Mouse (Mus musculus) cerebral cortex, adult 2 months (tissue): Measurements from ENCODE around the gene Fcgr2b.

ENCODE experiments used
- WGBS: fragments of 180-500 bp; shearing (Covaris S2); methylation state at CpG from one replicate; pipeline ENCODE4 v1.1.7; 2018; 5-methylcytosine and 5-hydroxymethylcytosine counted together

Fcgr2b gene

GRCm38 (mm10) chr1:170974736-170975135 is 1.6 kb downstream of the Fcgr2b start:
- WGBS = 97% methylated on average over 2 of the region's 2 CpGs

DNA sequence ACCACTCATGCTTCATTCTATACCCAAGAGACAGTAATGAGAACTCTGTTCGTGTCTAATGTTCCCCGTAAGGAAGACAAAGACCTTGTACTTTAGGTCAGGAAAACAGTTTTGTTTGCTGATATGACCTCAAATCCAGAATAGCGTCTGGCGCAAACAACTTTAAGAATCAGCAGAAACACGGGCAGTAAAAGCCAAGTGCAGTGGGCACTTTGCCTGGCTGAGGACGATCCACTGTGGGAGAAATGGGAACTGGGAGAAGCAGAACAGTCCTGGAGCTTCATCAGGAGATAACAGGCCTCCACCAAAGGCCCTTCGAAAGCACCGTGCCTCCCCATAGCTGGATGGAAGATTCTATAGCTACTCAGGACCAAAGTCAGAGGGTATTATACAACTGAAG is 2.2 kb downstream of the Fcgr2b start:
- 85% methylated on average over 8 of the region's 8 CpGs for WGBS

- 77% methylated on average over 4 of the region's 4 CpGs for WGBS
These were observed 3.4 kb downstream of the Fcgr2b start for GRCm38 (mm10) chr1:170972936-170973335.

DNA sequence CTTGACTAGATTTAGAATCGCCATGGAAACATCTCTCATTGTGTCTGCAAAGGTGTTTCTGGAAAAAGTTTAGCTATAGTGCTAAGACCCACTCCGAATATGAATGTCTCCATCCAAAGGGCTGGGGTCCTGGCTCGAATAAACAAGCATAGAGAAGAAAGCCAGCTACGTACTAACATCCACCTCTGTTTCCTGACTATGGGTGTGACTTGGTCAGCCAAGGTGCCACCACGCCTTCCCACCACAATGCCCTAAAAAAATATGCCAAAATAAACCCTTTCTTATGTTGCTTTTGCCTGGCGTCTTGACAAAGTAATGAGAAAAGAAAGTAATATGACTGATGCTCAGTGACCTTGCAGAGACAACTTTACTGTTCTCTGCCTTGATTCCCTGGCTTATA is 3.9 kb downstream of the Fcgr2b start:
- 80% methylated on average over 6 of the region's 6 CpGs for WGBS

- 85% methylated on average over 1 of the region's 1 CpGs for WGBS
These were observed 7.8 kb downstream of the Fcgr2b start for GRCm38 (mm10) chr1:170968576-170968975.

- 49% methylated on average over 3 of the region's 3 CpGs for WGBS
These were observed 8.8 kb downstream of the Fcgr2b start for GRCm38 (mm10) chr1:170967581-170967980.

DNA sequence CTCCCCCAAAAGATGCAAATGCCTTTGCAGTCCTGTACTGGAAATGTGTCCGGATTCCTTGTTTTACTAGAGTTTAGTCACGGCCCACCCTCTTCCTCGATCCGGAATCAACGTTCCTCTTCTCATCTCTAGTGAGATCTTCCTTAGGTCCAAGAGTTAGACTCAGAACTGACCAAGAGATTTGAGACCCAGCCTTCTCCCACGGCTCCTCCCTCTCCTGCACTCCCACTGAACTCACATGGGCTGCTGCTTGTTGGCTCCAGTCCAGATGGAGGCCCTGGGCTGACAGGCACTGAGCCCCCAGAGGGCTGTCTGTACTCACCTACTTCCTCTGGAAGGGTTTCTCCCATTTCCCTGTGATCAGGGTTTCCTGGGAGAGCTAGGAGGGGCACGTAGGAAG is 13.3 kb downstream of the Fcgr2b start:
- 83% methylated on average over 7 of the region's 7 CpGs for WGBS

DNA sequence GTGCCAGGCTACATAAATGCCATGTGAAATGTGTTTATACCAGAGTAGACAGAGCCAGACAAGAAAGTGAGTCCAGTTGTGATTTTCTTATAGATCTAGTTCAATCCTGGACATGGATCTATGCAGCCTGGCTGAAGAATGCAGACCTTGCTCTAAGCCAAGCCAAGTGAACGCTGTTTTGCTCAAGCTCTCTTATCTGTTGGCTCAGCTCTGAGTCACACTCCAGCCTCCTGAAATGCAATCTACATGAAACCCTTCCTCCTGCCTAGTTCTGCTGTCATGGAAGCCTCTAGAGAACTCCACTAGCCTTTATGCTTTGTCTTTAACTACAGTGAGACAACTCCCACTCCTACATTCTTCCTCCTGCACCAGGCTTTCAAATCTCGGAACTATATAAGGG is 14.0 kb downstream of the Fcgr2b start:
- WGBS = 73% methylated on average over 2 of the region's 2 CpGs

GRCm38 (mm10) chr1:170961101-170961500 is 15.2 kb downstream of the Fcgr2b start:
- 84% methylated on average over 6 of the region's 6 CpGs for WGBS

- WGBS = 72% methylated on average over 2 of the region's 2 CpGs
These were observed 16.6 kb downstream of the Fcgr2b start for GRCm38 (mm10) chr1:170959791-170960190.

- WGBS = 74% methylated on average over 3 of the region's 3 CpGs
These were observed 18.1 kb downstream of the Fcgr2b start for GRCm38 (mm10) chr1:170958225-170958624.

GRCm38 (mm10) chr1:170953192-170953591 is 23.2 kb downstream of the Fcgr2b start:
- WGBS = 89% methylated on average over 2 of the region's 2 CpGs

DNA sequence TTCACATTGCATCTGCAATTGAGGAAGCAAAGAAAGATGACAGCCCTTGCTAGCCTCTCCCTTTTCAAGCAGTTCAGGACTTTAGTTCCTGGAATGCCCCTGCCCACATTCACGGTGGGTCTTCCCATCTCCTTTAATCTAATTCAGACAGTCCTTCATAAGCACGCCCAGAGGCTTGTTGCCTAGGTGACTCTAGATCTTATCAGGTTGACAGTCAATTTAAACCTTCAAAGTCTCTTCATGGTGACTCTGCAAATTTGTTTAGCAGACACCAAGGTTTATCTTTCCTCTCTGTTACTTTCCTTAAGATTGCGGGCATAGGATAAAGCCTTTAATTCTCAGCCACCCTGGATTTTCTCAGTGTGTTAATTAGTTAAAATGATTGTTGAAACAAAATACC is 25.6 kb downstream of the Fcgr2b start:
- WGBS = 66% methylated on average over 3 of the region's 3 CpGs

DNA sequence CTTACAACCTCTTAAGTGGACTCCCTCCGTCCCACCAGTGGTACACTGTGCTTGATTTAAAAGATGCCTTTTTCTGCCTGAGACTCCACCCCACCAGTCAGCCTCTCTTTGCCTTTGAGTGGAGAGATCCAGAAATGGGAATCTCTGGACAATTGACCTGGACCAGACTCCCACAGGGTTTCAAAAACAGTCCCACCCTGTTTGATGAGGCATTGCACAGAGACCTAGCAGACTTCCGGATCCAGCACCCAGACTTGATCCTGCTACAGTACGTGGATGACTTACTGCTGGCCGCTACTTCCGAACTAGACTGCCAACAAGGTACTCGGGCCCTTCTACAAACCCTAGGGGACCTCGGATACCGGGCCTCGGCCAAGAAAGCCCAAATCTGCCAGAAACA is 31.4 kb downstream of the Fcgr2b start:
- WGBS = 96% methylated on average over 9 of the region's 9 CpGs

DNA sequence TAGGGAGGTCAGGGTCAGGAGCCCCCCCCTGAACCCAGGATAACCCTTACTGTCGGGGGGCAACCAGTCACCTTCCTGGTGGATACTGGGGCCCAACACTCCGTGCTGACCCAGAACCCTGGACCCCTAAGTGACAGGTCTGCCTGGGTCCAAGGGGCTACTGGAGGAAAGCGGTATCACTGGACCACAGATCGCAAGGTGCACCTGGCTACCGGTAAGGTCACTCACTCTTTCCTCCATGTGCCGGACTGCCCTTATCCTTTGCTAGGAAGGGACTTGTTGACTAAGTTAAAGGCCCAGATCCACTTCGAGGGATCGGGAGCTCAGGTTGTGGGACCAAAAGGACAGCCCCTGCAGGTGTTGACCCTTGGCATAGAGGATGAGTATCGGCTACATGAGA is 32.2 kb downstream of the Fcgr2b start:
- 95% methylated on average over 9 of the region's 9 CpGs for WGBS

DNA sequence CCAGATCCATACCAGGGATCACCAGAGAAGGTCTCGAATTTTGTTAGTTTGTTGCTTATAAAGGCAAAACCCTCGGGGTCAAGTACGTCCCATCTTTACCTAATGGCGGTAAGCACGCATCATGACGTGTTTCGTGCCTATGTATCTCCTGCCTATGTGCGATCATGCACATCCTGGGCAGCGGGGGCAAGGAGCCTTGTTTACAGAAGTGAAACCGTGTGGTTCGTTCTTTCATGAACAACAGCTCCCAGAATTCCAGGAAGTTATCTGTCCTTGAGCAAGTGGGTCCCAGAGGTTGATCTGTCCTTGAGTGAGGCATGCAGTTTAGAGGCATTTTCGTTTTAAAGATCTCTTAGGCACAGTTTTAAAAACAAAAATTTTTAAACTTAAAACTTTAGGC is 37.1 kb downstream of the Fcgr2b start:
- WGBS = 89% methylated on average over 12 of the region's 12 CpGs

- 81% methylated on average over 2 of the region's 2 CpGs for WGBS
These were observed 42.0 kb downstream of the Fcgr2b start for GRCm38 (mm10) chr1:170934383-170934782.

DNA sequence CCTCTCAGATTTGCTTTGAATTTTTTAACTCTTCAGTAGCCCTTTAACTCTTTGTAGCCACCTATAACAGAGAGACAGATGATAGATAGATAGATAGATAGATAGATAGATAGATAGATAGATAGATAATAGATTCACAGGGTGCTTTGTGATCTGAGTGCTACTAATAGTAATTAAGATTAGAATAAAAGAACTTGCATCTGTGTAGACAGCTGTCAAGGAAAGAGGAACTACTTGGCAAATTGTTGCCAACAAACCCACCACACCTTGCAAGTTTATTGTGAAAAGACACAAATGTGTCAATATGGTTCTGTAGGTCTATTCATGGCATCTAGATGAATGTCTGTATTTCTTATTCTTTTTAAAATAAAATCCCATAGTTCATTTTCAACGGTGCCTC is 42.4 kb downstream of the Fcgr2b start:
- 84% methylated on average over 1 of the region's 1 CpGs for WGBS

- WGBS = 73% methylated on average over 6 of the region's 6 CpGs
These were observed 42.9 kb downstream of the Fcgr2b start for GRCm38 (mm10) chr1:170933386-170933920.

DNA sequence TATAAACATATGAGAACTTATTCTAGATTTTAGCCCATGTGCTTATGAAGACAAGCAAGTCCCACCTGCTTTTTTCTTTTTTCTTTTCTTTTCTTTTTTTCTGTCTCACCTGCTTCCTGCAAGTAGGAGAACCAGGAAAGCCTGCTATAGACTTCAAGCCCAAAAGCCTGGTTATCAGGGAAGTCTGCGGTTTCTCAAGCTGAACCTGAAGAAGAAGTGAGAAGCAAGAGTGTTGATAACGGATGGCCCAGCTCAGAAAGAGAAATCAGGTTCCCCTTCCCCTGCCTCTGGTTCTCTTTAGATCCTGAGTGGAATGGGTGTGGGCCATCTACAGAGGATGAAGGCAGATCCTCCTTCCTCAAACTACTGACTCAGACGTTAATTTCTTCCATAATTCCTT is 44.3 kb downstream of the Fcgr2b start:
- WGBS = 77% methylated on average over 3 of the region's 3 CpGs

- WGBS = 87% methylated on average over 4 of the region's 4 CpGs
These were observed 47.1 kb downstream of the Fcgr2b start for GRCm38 (mm10) chr1:170929245-170929644.

DNA sequence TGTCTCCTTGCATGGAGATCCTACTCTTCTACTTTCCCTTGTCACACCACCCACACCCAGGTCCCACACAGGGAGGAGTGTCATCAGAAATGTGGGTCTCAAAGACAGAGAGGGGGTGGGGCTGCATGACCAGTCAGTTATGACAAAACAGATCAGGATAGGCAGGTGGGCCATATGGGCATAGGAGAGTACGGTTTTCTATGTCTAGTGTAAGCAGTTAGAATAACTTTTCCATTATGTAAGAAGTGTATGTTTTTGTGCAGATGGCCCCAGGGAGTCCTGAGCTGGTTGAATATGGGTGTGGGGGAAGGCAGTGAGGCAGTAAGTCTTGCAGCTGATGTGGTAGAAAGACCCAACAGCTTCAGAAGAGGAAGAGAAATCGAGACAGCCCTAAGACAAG is 47.9 kb downstream of the Fcgr2b start:
- WGBS = 65% methylated on average over 2 of the region's 2 CpGs

GRCm38 (mm10) chr1:170927378-170927777 is 49.0 kb downstream of the Fcgr2b start, which contains the start of gene Fcrla:
Gene Fcrla, minus strand, starts transcription at chr1:170927583.
- 83% methylated on average over 3 of the region's 3 CpGs for WGBS

DNA sequence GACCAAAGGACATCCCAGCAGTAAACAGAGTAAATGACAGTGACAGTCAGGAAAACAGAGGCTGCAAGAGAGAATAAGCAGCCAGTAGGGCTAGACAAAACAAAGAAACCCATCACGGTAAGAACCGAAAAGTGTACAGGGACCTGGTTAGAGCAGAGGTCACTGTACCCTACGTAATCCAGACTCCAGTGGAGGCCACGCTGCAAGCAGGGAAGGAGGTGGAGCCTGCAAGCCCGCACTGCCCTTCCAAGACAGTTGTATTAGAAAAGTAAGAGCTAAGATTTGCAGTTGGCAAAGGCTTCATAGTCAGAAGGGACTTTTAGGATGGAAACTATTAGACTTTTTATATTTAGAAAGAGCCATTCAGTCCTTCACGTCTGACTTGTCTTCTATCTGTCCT is 49.4 kb downstream of the Fcgr2b start:
- WGBS = 80% methylated on average over 6 of the region's 6 CpGs
